Mouse (Mus musculus): ENCODE results near the gene Gm21731. TPM values are rescaled to one million over a fixed set of nuclear protein-coding genes. Genes with fewer than 3 reads are reported as not detected.
"Not testable (repeated sequence)": the region's sequence is repeated elsewhere in the genome, so short reads cannot be mapped to it uniquely, and the experiment has no call there.

Gene Gm21731
- not detected in 2 replicates for polyA plus RNA-seq (2011; ENCODE audit: insufficient read depth, insufficient read length, low read depth, missing spikeins)

DNA sequence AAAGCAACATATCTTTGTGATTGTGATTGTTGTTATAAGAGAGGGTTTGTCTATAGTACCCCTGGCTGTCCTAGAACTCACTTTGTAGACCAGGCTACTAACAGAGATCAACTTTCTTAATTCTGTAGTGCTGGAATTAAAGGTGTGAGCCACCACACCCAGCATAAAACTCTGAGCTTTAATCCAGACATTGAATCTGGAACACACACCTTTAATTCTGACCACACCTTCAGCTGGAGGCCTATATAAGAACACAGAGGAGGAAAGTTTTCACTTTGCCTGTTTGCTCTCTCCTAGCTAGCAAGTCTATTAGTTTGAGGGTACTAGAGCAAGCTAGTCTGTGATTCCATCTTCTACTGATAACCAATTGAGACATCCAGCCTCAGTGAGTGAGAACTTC is at the start of gene Gm21731:
Gene Gm21731, plus strand, starts transcription at position 301 of the 400 bp plus-strand sequence.
- not testable (repeated sequence) for H3K4me1 ChIP-seq (ENCODE audit: control insufficient read depth, insufficient read depth, low read length); H3K27ac ChIP-seq (ENCODE audit: insufficient read depth, low read length)

DNA sequence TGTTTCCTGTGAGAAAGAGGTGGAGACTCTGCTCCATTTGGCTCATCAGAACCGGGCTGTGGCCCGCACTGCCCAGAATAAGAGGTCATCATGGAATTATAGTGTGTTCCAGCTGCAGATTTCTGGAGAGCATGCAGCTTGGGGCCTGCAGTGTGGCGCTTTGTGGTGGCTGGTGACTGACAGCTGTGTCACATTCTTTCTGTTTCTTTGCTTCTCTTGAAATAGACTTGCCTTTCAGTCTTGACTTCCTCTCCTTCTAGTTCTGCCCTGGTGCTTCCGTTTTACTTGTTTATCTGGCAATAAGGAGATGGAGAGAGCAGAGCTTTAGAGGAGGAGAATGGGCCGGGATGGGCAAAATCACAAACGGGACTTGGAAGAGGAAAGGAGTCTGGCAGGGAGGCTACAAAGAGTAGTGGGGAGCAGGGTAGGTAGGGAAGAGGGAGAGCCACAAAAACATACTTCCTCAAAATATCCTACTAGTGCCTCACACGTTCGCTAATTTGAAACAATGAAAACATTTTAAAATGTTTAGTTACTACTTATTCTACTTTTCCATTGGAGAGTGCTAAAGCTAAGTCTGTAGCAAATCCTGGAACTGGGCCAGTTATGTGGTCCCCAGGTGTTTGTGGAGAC is 42.6 kb upstream of the Gm21731 start:
- H3K9me3 ChIP-seq (replicated peaks; ENCODE audit: control insufficient read depth, insufficient read depth, low read length, poor library complexity, severe bottlenecking); H3K9ac ChIP-seq (ENCODE audit: low read depth, poor library complexity, severe bottlenecking); H3K4me1 ChIP-seq (ENCODE audit: control insufficient read depth, insufficient read depth, low read length); H3K36me3 ChIP-seq (ENCODE audit: control insufficient read depth, insufficient read depth, low read length, poor library complexity, severe bottlenecking); H3K27ac ChIP-seq (ENCODE audit: insufficient read depth, low read length); H3K27me3 ChIP-seq (ENCODE audit: control insufficient read depth, insufficient read depth, low read length, poor library complexity, severe bottlenecking); H3K4me3 ChIP-seq (ENCODE audit: low read depth, low read length): not testable (repeated sequence)

More for the DNA sequence above, at the start of gene Gm21731:
- not testable (repeated sequence) for H3K4me3 ChIP-seq (ENCODE audit: low read depth, low read length); H3K36me3 ChIP-seq (ENCODE audit: control insufficient read depth, insufficient read depth, low read length, poor library complexity, severe bottlenecking); H3K9me3 ChIP-seq (replicated peaks; ENCODE audit: control insufficient read depth, insufficient read depth, low read length, poor library complexity, severe bottlenecking); H3K27me3 ChIP-seq (ENCODE audit: control insufficient read depth, insufficient read depth, low read length, poor library complexity, severe bottlenecking); H3K9ac ChIP-seq (ENCODE audit: low read depth, poor library complexity, severe bottlenecking)

DNA sequence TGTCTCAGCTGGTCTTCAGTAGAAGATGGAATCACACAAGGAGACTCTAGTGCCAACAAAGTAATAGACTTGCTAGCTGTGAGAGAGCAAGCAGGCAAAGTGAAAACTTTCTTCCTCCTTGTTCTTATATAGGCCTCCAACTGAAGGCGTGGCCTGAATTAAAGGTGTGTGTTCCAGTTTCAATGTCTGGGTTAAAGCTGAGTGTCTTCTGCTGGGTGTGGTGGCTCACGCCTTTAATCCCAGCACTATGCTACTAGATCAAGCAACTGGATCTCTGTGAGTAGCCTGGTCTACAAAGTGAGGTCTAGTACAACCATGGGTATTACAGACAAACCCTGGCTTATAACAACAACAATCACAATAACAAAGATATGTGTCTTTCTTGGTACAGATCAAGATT is 23.1 kb upstream of the Gm21731 start, which contains the start of gene Gm21762:
Gene Gm21762, minus strand, starts transcription at position 101 of the 400 bp plus-strand sequence.
- H3K27me3 ChIP-seq (ENCODE audit: control insufficient read depth, insufficient read depth, low read length, poor library complexity, severe bottlenecking); H3K4me3 ChIP-seq (ENCODE audit: low read depth, low read length); H3K27ac ChIP-seq (ENCODE audit: insufficient read depth, low read length); H3K9ac ChIP-seq (ENCODE audit: low read depth, poor library complexity, severe bottlenecking); H3K4me1 ChIP-seq (ENCODE audit: control insufficient read depth, insufficient read depth, low read length); H3K36me3 ChIP-seq (ENCODE audit: control insufficient read depth, insufficient read depth, low read length, poor library complexity, severe bottlenecking); H3K9me3 ChIP-seq (replicated peaks; ENCODE audit: control insufficient read depth, insufficient read depth, low read length, poor library complexity, severe bottlenecking): not testable (repeated sequence)

DNA sequence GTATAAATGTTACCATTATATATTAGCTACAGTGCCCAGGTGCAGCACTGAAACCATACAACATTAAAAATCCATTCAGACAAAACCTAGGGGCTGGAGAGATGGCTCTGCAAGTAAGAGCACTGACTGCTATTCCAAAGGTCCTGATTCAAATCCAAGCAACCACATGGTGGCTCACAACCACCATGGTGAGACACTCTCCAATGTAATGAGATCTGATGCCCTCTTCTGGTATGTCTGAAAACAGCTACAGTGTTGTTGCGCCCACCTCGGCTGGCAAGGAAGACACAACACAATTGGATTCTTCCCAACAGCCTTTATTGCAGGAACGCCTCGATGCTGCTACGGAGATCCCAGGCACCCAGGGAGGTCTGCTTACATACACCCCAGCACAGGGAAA is 18.0 kb upstream of the Gm21731 start:
- H3K4me1 ChIP-seq (ENCODE audit: control insufficient read depth, insufficient read depth, low read length); H3K4me3 ChIP-seq (ENCODE audit: low read depth, low read length); H3K9ac ChIP-seq (ENCODE audit: low read depth, poor library complexity, severe bottlenecking); H3K36me3 ChIP-seq (ENCODE audit: control insufficient read depth, insufficient read depth, low read length, poor library complexity, severe bottlenecking); H3K27ac ChIP-seq (ENCODE audit: insufficient read depth, low read length); H3K27me3 ChIP-seq (ENCODE audit: control insufficient read depth, insufficient read depth, low read length, poor library complexity, severe bottlenecking); H3K9me3 ChIP-seq (replicated peaks; ENCODE audit: control insufficient read depth, insufficient read depth, low read length, poor library complexity, severe bottlenecking): not testable (repeated sequence)
- TF ChIP-seq CTCF (IDR thresholded peaks at IDR 0.05; ENCODE audit: low read depth, low read length), result peak; percentile 3

DNA sequence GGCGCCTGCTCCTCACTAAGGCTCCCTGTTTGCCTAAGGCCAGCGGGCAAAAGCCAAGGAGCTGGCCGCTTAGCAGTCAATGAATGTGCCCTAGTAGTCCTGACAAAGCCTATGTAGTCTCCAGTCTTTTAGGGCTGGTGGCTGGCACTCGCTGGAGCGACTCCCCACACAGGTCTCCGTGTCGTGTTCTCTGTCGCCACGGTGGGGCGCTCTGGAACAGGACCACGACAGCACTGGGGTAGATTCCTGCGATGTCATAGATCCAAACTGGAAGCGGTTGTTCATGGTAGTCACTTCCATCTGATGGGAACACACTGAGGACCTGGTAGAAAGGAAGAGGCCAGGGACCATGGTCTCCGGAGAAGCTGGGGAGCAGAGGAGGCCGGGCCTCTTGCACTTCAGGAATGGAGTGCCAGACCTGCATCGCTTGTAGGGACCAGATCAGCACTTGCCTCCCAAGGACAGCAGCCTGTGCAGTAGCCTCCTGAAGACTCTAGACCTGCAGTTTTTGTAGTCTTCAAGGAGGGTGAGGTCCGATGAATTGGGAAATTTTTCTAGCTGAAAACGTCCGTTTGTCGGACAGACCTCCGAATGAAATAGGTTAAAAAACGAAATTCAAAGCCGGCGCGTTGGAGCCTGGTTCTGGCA is 15.8 kb upstream of the Gm21731 start:
- not testable (repeated sequence) for H3K27ac ChIP-seq (ENCODE audit: insufficient read depth, low read length); H3K9me3 ChIP-seq (replicated peaks; ENCODE audit: control insufficient read depth, insufficient read depth, low read length, poor library complexity, severe bottlenecking); H3K4me1 ChIP-seq (ENCODE audit: control insufficient read depth, insufficient read depth, low read length); H3K36me3 ChIP-seq (ENCODE audit: control insufficient read depth, insufficient read depth, low read length, poor library complexity, severe bottlenecking); H3K27me3 ChIP-seq (ENCODE audit: control insufficient read depth, insufficient read depth, low read length, poor library complexity, severe bottlenecking); H3K9ac ChIP-seq (ENCODE audit: low read depth, poor library complexity, severe bottlenecking); H3K4me3 ChIP-seq (ENCODE audit: low read depth, low read length)

DNA sequence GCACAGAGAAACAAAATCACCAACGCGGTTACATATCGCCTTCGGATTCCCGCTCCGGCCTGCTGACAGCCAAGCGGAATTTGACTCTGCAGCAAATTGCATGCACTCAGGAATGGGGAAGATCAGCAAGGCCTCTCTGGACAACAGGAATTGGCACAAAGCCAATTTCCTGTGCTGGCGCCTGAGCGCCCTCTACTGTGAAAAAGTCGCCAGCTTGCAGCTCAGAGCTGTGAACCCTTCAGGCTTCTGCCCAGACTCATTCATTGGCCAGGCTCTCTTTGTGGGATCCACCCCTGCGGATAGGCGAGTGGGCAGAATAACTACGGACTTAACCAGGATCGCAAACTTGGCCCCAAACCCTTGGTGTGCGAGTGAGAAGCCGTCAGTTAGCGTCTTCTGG is 7.1 kb upstream of the Gm21731 start:
- not testable (repeated sequence) for H3K4me3 ChIP-seq (ENCODE audit: low read depth, low read length); H3K9me3 ChIP-seq (replicated peaks; ENCODE audit: control insufficient read depth, insufficient read depth, low read length, poor library complexity, severe bottlenecking); H3K27ac ChIP-seq (ENCODE audit: insufficient read depth, low read length); H3K36me3 ChIP-seq (ENCODE audit: control insufficient read depth, insufficient read depth, low read length, poor library complexity, severe bottlenecking); H3K9ac ChIP-seq (ENCODE audit: low read depth, poor library complexity, severe bottlenecking); H3K4me1 ChIP-seq (ENCODE audit: control insufficient read depth, insufficient read depth, low read length); H3K27me3 ChIP-seq (ENCODE audit: control insufficient read depth, insufficient read depth, low read length, poor library complexity, severe bottlenecking)

DNA sequence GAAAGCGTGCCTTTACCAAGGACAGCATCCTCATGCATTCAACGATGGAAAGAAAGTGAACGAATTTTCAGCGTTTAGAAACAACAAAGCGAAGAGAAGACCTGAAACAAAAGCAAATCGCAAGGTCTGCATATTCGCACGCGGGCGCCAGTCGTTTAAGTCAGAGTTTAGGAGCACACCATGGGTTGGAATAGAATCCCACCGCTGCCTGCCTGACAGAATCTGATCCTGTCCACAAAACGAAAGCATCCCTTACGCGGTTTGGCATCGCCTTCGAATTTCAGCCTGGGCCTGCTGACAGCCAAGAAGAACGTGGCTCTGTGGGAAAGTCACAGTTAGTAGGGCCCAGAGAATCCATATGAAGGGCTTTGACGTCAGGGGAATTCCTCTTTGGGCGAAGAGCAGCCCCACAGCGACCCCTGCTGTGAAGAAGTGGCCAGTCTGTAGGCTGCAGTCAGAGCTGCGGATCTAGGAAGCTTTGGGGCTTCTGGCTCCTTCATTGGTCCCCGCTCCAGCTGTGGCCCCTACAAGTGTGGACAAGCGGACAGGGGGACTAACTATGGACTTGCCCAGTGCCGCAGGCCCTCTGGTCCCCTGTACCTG is 6.4 kb upstream of the Gm21731 start:
- H3K9ac ChIP-seq (ENCODE audit: low read depth, poor library complexity, severe bottlenecking); H3K36me3 ChIP-seq (ENCODE audit: control insufficient read depth, insufficient read depth, low read length, poor library complexity, severe bottlenecking); H3K9me3 ChIP-seq (replicated peaks; ENCODE audit: control insufficient read depth, insufficient read depth, low read length, poor library complexity, severe bottlenecking); H3K27ac ChIP-seq (ENCODE audit: insufficient read depth, low read length); H3K27me3 ChIP-seq (ENCODE audit: control insufficient read depth, insufficient read depth, low read length, poor library complexity, severe bottlenecking); H3K4me1 ChIP-seq (ENCODE audit: control insufficient read depth, insufficient read depth, low read length); H3K4me3 ChIP-seq (ENCODE audit: low read depth, low read length): not testable (repeated sequence)

DNA sequence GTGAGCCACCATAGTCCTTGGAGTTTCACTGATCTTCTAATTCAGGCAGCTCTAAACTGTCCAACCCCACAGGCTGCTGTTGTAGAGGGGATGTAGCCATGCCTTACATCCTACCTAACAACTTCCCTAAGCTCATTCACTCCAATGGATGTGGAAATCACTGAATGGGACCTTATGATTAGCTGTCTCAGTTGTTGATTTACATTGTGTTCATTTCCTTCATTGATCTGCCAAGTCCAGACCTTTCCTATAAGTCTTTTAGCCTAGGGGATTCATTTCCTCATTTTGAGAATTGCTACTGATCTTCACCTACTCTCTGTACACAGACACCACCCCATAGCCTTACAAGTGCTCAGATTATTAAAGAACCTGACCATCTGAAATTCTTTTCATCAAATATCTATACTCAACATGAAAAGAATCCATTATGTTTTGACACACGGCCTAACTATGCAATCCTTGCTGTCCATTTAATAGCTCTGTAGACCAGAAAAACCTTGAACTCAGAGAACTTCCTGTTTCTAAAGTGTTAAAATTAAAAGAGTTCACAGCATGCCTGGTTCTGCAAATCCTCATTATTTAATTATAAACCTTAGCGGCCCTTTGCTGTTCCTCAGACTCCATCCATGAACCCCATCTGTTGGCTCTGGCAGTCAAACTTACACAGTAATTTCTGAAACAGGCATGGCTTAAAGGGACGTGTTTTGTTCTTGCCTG is 12.5 kb downstream of the Gm21731 start:
- H3K27me3 ChIP-seq (ENCODE audit: control insufficient read depth, insufficient read depth, low read length, poor library complexity, severe bottlenecking); H3K9me3 ChIP-seq (replicated peaks; ENCODE audit: control insufficient read depth, insufficient read depth, low read length, poor library complexity, severe bottlenecking); H3K4me3 ChIP-seq (ENCODE audit: low read depth, low read length): not testable (repeated sequence)

DNA sequence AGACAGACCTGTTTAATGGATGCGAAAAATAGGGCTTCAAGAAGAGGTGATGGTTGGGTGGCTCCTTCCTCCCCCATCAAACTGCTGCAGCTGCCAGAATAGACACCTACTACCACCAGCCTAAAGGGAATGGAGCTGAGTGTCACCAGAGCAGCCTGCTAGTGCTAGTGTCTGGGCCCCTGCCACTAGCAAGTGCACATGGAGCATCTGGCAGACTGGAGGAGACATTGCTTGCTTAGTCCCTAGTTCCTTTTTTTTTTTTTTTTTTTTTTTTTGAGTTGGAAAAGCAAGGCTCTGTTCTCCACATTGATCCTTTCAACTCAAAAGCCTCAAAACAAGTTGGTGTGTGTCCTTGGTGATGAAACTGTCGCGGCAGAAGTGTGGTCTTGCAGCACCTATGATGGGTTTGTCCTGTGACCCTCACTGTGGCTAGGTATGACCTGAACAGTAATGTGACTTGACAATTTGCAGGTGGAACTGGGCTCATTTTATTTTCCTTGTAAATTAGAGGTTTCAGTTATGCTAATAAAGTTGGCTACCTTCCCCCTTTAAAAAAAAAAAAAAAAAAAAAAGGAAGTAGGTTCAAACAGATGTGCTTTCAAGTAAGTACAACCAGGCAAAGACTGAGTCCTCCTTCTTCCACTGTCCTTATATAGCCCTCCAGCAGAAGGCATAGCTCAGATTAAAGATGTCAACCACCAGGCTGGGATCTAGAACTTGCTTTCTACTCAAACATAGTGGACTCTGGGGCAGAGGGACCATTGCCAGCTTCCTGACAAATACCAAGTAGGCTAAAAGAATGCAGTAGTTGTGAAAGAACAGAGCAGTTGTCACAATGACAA is 20.1 kb downstream of the Gm21731 start:
- not testable (repeated sequence) for H3K27ac ChIP-seq (ENCODE audit: insufficient read depth, low read length); H3K9ac ChIP-seq (ENCODE audit: low read depth, poor library complexity, severe bottlenecking); H3K9me3 ChIP-seq (replicated peaks; ENCODE audit: control insufficient read depth, insufficient read depth, low read length, poor library complexity, severe bottlenecking); H3K4me3 ChIP-seq (ENCODE audit: low read depth, low read length); H3K4me1 ChIP-seq (ENCODE audit: control insufficient read depth, insufficient read depth, low read length); H3K27me3 ChIP-seq (ENCODE audit: control insufficient read depth, insufficient read depth, low read length, poor library complexity, severe bottlenecking); H3K36me3 ChIP-seq (ENCODE audit: control insufficient read depth, insufficient read depth, low read length, poor library complexity, severe bottlenecking)

More for the DNA sequence above, 12.5 kb downstream of the Gm21731 start:
- not testable (repeated sequence) for H3K27ac ChIP-seq (ENCODE audit: insufficient read depth, low read length); H3K36me3 ChIP-seq (ENCODE audit: control insufficient read depth, insufficient read depth, low read length, poor library complexity, severe bottlenecking); H3K4me1 ChIP-seq (ENCODE audit: control insufficient read depth, insufficient read depth, low read length); H3K9ac ChIP-seq (ENCODE audit: low read depth, poor library complexity, severe bottlenecking)
